Mouse (Mus musculus) intestine, embryonic 14.5 days (tissue): Measurements from ENCODE around the gene Sgms1. TPM values are rescaled to one million over a fixed set of nuclear protein-coding genes. Genes with fewer than 3 reads are reported as not detected.

ENCODE experiments used
- ATAC-seq: fragments of 200-750 bp; cut with Nextera tagmentation; replicated peaks from 2 replicates; pipeline ENCODE4 v1.8.0; 2017; ENCODE audit warnings: low read depth, moderate number of reproducible peaks, moderate TSS enrichment, moderate library complexity; ENCODE audit not compliant: low FRiP score, low TSS enrichment
- DNase-seq: peaks from one replicate; pipeline ENCODE4 v3.0.0-alpha.2; 2018; ENCODE audit warnings: low spot score
- H3K27ac ChIP-seq: fragments of 300-500 bp; sonication (generic); 2 replicates; pipeline ENCODE4 v1.5.1; 2014; ENCODE audit warnings: low read depth, mild to moderate bottlenecking, control low read depth
- H3K27me3 ChIP-seq: fragments of 300-500 bp; sonication (generic); replicated peaks from 2 replicates; pipeline ENCODE4 v1.6.1; 2014; ENCODE audit warnings: low read length, control low read depth; ENCODE audit not compliant: control insufficient read depth, insufficient read depth
- H3K36me3 ChIP-seq: fragments of 300-500 bp; sonication (generic); 2 replicates; pipeline ENCODE4 v1.6.1; 2014; ENCODE audit warnings: low read length, control low read depth; ENCODE audit not compliant: control insufficient read depth, insufficient read depth
- H3K4me1 ChIP-seq: fragments of 300-500 bp; sonication (generic); replicated peaks from 2 replicates; pipeline ENCODE4 v1.6.1; 2014; ENCODE audit warnings: low read length, control low read depth, mixed read lengths; ENCODE audit not compliant: control insufficient read depth, insufficient read depth
- H3K4me2 ChIP-seq: fragments of 300-500 bp; sonication (generic); 2 replicates; pipeline ENCODE4 v1.6.1; 2014; ENCODE audit warnings: low read length
- H3K4me3 ChIP-seq: fragments of 300-500 bp; sonication (generic); 2 replicates; pipeline ENCODE4 v1.5.1; 2014; ENCODE audit warnings: low read depth, low read length, control low read depth, mixed read lengths
- H3K9ac ChIP-seq: fragments of 300-500 bp; sonication (generic); 2 replicates; pipeline ENCODE4 v1.6.1; 2014; ENCODE audit warnings: mild to moderate bottlenecking, low read length
- H3K9me3 ChIP-seq: fragments of 300-500 bp; sonication (generic); 2 replicates; pipeline ENCODE4 v1.6.1; 2016; ENCODE audit warnings: low read length, control low read depth; ENCODE audit not compliant: control insufficient read depth
- WGBS: fragments of 180-500 bp; shearing (Covaris S2); extraction: QIAGEN DNeasy Blood & Tissue Kit; methylation state at CpG from one replicate; pipeline ENCODE4 v1.1.7; 2014; 5-methylcytosine and 5-hydroxymethylcytosine counted together
- polyA plus RNA-seq: library from polyadenylated mRNA; unstranded; fragments of >200 nt; fragmentation: Nextera tagmentation; extraction: Ambion mirVana; gene quantifications from 2 replicates; pipeline ENCODE4 v1.2.1, GENCODE M21; 2014

Gene Sgms1
- polyA plus RNA-seq, 1 experiment from 2014 or later = 37.5 TPM

DNA sequence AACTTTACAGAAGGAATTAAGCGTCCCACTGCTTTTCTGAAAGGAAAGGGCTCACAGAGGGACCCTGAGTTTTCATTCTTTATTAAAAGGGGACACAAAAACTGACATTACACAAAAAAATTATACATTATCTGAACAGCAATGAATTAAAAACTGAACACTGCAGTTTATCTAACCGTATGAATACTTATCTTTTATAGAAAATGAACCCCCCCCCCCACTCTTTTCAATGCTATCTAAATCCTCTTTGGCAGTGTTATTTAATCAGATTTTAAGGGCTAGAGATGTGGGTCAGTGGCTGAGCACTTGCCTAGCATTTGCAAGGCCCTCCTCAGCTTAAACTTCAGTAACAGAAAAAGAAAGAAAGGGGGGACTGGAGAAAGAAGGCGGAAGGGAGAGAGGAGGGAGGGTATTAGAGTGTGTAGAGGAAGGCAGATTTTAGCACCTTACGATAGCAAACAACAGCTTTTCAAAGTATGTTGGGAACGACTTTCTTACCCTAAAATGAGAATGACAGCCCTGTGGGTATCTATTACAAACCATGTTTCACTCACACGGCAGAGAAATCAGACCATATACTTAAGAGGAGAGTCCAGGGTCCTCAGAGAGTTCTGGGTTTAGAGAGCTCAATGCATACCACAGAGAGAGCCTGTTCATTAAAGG, 215.9 kb downstream of the Sgms1 start:
- Histone ChIP-seq H3K36me3 (no peaks in the 10 kb centered on the region), H3K4me3 (no peak overlapping the region), H3K27me3 (no peaks in the 10 kb centered on the region), H3K9me3 (no peaks in the 10 kb centered on the region), H3K9ac (no peak overlapping the region), H3K4me2 (no peak overlapping the region), H3K4me1 (no peaks in the 10 kb centered on the region; the same call in 1 of the 2 replicates), H3K27ac (no peak overlapping the region)
- ATAC-seq (no peak), DNase-seq (no peak)
- WGBS = 81% methylated on average over 6 of the region's 6 CpGs

DNA sequence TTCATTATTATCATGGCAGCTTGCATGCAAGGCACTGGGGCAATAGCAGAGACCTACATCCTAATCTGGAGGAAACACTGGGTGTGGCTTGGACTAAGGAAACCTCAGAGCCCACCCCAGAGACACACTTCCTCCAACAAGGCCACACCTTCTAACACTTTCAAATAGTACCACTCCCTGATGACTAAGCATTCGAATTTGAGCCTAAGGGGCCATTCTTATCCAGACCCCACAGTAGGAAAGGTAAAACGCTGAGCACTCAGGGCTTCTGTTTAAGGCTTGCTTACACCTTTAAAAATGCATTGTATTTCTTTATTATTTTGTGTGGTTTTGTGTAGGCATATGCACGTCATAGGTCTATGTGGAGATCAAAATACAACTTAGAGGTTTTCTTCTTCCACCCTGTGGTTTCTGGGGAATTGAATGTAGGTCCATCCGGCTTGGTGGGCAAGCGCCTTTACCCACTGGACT, 217.0 kb downstream of the Sgms1 start:
- Histone ChIP-seq H3K27me3 (no peaks in the 10 kb centered on the region), H3K36me3 (no peaks in the 10 kb centered on the region), H3K4me1 (no peaks in the 10 kb centered on the region; the same call in 1 of the 2 replicates), H3K9me3 (no peaks in the 10 kb centered on the region), H3K9ac (no peak overlapping the region), H3K27ac (no peak overlapping the region), H3K4me3 (no peak overlapping the region), H3K4me2 (no peak overlapping the region)
- ATAC-seq (no peak), DNase-seq (no peak)
- 86% methylated on average over 5 of the region's 5 CpGs for WGBS

DNA sequence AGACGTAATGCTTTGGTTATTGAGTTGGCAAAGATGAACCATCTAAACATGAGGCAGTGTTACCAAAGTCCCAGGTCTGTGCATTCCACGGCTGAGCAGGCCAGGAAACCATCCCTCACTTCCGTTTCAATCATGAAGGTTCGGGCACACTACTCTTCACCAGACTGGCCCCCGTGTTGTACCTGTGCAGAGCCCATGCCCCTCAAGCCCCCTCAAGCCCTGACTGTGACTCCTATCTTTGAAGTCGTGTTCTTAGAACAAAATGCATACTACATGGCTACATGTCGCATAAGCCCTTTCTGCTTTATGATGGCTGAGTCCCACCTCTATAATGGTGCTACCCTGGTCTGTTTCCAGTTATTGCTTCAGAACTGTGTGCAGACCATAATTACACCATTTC, 217.5 kb downstream of the Sgms1 start:
- Histone ChIP-seq H3K9me3 (no peaks in the 10 kb centered on the region), H3K36me3 (no peaks in the 10 kb centered on the region), H3K4me3 (no peak overlapping the region), H3K9ac (no peak overlapping the region), H3K27ac (no peak overlapping the region), H3K4me1 (no peaks in the 10 kb centered on the region; the same call in 1 of the 2 replicates), H3K4me2 (no peak overlapping the region), H3K27me3 (no peaks in the 10 kb centered on the region)
- WGBS = 88% methylated on average over 7 of the region's 7 CpGs
- DNase-seq (no peak), ATAC-seq (no peak)

DNA sequence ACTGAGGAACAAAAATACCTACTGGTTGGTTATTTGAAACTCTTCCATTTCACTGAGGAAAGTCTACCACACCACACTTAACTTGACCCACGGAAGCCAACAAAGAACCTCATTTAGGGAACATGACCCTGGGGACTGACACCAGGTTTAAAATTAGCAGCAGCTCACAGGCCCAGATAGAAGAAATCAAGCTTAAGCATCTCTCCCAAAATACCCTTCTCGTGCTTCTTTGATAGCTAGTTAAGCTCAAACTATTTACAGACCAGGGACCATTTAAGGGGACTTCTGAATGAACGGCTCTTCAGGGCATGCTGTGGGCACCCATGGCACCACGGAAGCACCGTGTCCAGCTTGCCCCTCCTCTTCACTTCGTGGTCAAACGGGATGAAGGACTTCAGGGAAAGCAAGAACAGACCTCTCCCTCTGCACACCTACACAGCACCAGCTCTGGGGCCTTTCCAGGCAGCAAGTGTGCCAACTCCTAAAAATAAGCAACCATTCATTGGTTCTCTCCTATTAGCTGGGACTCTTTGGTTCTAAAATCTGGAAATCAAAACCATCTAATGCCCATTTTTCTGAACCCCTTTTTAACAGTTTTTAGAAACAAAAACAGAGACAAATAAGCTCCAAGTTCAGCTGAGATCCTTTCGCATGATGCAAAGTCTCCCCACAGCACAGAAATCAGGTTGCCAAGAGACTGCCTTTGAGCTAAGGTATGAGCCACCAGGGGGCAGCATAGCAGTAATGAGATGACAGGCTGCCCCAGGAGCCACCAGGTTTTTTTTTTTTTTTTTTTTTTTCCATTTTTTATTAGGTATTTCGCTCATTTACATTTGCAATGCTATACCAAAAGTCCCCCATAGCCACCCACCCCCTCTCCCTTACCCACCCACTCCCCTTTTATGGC, 219.6 kb downstream of the Sgms1 start:
- Histone ChIP-seq H3K4me1 (peaks cover 3% of the 10 kb centered on the region; the same call in 1 of the 2 replicates), H3K27ac (no peak overlapping the region), H3K9ac (no peak overlapping the region), H3K27me3 (no peaks in the 10 kb centered on the region), H3K4me3 (no peak overlapping the region), H3K36me3 (no peaks in the 10 kb centered on the region), H3K9me3 (no peaks in the 10 kb centered on the region), H3K4me2 (no peak overlapping the region)
- ATAC-seq (no peak), DNase-seq (peak; percentile 81)
- 82% methylated on average over 8 of the region's 9 CpGs for WGBS

DNA sequence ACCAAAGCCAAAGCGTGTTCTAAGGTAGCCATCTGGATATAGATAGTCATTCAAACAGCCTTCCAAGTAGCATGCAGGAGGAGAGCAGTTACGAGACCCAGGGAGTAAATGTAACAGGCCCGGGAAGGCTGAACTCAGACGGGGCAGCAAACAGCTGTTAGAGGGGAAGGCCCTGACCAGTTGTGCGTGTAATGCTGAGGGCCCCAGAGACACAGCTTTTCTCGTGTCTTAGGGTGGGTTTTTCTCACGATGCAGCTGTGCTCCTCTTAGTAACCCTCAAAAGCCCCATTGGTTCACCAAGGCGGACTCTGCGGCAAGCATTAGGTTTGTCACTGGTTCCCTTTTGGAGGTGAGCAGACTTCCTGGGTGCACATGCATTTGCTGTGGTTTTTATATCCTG, 221.5 kb downstream of the Sgms1 start:
- Histone ChIP-seq H3K4me3 (no peak overlapping the region), H3K27me3 (no peaks in the 10 kb centered on the region), H3K9me3 (no peaks in the 10 kb centered on the region), H3K27ac (no peak overlapping the region), H3K36me3 (no peaks in the 10 kb centered on the region), H3K9ac (no peak overlapping the region), H3K4me1 (peaks cover 3% of the 10 kb centered on the region; the same call in 1 of the 2 replicates), H3K4me2 (no peak overlapping the region)
- DNase-seq (no peak), ATAC-seq (no peak)
- 88% methylated on average over 9 of the region's 9 CpGs for WGBS

DNA sequence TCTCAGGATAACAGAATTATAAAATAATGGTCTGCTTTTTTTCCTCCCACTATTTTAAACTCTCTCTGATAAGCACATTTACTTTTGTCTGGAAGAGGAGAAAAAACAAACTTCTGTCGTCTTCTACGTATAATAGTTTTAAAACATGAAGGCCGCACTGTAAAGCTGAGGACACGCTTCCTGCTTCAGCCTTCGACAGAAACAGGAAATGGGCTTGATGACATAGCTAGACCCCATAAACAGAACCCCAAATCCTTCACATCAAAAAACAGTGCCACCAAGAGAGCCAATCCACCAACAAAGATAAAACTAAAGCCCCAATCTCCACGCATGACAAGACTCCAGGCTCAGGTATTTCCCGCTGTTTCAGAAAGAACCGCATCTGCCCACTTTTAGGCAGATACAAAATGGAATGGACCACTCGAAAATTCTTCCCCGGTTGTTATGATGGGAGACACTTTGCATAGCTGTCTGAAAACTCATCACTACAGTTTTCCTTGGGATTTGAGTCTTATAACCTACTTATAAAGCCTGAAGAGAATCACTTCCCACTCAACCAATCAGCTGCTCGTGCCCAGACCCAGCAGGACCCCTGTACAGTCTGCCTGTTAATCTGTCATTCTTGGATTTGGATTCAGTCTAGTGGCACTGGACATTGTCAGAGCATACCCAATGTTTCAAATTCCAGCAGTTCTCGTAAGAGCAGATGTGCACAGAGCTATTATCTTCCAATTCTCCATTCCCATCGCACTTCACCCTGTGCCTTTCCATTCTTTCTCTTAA, 222.5 kb downstream of the Sgms1 start:
- no peak overlapping the region for H3K4me2 ChIP-seq
- H3K27ac ChIP-seq = no peak overlapping the region
- H3K27me3 ChIP-seq = no peaks in the 10 kb centered on the region
- 90% methylated on average over 13 of the region's 13 CpGs for WGBS
- 0 out of 2 replicates have a peak, but pooled peaks cover 3% of the 10 kb centered on the region for H3K4me1 ChIP-seq
- no peak overlapping the region for H3K4me3 ChIP-seq
- ATAC-seq (no peak), DNase-seq (no peak)
- H3K9me3 ChIP-seq = no peaks in the 10 kb centered on the region
- H3K9ac ChIP-seq = no peak overlapping the region
- no peaks in the 10 kb centered on the region for H3K36me3 ChIP-seq

DNA sequence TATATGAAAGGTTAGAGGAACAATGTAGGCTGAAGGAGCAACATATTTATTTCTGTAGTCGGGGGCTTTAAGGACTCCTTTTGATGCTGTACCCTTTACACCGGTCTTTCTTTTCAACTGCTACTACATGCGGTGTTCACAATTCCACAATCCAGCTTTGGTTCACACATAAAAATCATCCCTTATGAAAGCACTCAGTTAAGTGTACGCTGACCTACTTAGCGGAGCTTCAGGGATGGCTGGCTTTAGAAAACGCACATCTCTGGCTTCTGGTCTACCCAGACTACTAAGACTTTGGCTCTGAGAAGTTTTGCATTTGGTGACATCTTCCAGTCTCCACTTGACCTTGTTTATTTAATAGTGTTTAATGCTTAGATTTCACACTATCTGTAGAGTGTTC, 223.8 kb downstream of the Sgms1 start:
- no peaks in the 10 kb centered on the region for H3K27me3 ChIP-seq
- DNase-seq (no peak), ATAC-seq (no peak)
- WGBS = 76% methylated on average over 6 of the region's 6 CpGs
- H3K4me2 ChIP-seq = no peak overlapping the region
- 0 out of 2 replicates have a peak, but pooled peaks cover 3% of the 10 kb centered on the region for H3K4me1 ChIP-seq
- no peak overlapping the region for H3K9ac ChIP-seq
- H3K27ac ChIP-seq = no peak overlapping the region
- H3K36me3 ChIP-seq = no peaks in the 10 kb centered on the region
- no peaks in the 10 kb centered on the region for H3K9me3 ChIP-seq
- H3K4me3 ChIP-seq = no peak overlapping the region

DNA sequence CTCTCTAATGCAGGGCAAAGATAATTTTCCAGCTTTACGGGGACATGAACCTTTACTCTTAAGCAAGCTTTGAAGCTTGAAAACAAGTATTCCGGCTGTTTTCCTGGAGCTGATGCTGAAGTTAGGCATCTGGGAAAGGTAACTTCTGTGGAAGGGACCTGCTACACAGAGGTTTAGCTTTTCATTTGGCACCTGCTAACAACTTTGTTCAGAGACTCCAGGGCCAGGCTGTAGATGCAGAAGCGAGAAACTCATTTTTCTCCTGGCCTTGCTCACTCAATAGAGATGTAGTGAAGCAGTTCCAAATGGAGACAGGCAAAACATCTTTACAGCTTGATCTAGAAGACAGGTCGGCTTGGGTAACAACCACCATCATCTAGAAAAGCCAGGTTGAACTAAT, 225.4 kb downstream of the Sgms1 start:
- peaks cover 9% of the 10 kb centered on the region for H3K36me3 ChIP-seq
- H3K4me1 ChIP-seq = 0 out of 2 replicates have a peak, but pooled peaks cover 3% of the 10 kb centered on the region
- no peak overlapping the region for H3K4me2 ChIP-seq
- ATAC-seq (no peak), DNase-seq (no peak)
- H3K9me3 ChIP-seq = no peaks in the 10 kb centered on the region
- 95% methylated on average over 4 of the region's 4 CpGs for WGBS
- H3K27ac ChIP-seq = no peak overlapping the region
- H3K27me3 ChIP-seq = no peaks in the 10 kb centered on the region
- no peak overlapping the region for H3K9ac ChIP-seq
- no peak overlapping the region for H3K4me3 ChIP-seq
